Mouse (Mus musculus) thymus, postnatal 0 days (tissue): ENCODE data around the gene Pianp. TPM values are rescaled to one million over a fixed set of nuclear protein-coding genes. Genes with fewer than 3 reads are reported as not detected.

Experiments
- DNase-seq: peaks from one replicate; pipeline ENCODE4 v3.0.0-alpha.2; 2015; ENCODE audit warnings: low spot score
- polyA plus RNA-seq: library from polyadenylated mRNA; unstranded; fragments of >200 nt; fragmentation: Nextera tagmentation; extraction: Ambion mirVana; gene quantifications from 2 replicates; pipeline ENCODE4 v1.2.1, GENCODE M21; 2015

Pianp gene
- polyA plus RNA-seq, 1 experiment from 2014 or later: 0.55 TPM

- no peak for DNase-seq
Observed at GRCm38 (mm10) chr6:125008060-125008459, 11.6 kb downstream of the Pianp start.

DNA sequence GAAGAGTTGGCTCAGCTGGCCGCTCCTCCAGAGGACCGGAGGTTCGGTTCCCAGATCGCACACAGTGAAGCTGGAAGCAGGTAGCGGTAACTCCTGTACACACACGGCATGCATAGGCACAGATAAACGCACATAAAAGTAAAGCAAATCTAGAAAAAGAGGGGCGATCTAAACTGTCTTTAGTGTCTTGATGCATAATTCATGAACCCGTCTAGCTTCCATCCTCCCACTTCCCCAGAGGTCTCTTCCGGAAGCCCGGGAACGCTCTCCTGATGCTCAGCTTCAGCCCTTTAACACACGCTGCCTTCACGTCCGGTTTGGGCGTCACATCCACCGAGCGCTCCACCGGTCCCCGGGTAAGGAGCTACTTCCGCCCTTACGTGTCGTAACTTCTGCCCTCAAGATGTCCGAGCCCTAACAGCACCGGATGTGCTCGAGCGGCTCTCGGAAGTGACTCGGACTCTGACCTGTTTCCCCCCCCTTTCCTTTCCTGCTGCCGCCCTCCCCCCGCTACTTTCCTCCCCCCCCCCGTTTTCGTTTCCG, 12.2 kb downstream of the Pianp start:
- peak; percentile 98 for DNase-seq

DNA sequence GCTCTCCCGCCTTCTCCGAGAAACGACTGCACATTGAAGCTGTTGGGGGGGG, 12.5 kb downstream of the Pianp start, which contains the start of gene Zfp384:
TSS of gene Zfp384 (plus strand) at position 17 of the 52 bp plus-strand sequence.
- no peak for DNase-seq

DNA sequence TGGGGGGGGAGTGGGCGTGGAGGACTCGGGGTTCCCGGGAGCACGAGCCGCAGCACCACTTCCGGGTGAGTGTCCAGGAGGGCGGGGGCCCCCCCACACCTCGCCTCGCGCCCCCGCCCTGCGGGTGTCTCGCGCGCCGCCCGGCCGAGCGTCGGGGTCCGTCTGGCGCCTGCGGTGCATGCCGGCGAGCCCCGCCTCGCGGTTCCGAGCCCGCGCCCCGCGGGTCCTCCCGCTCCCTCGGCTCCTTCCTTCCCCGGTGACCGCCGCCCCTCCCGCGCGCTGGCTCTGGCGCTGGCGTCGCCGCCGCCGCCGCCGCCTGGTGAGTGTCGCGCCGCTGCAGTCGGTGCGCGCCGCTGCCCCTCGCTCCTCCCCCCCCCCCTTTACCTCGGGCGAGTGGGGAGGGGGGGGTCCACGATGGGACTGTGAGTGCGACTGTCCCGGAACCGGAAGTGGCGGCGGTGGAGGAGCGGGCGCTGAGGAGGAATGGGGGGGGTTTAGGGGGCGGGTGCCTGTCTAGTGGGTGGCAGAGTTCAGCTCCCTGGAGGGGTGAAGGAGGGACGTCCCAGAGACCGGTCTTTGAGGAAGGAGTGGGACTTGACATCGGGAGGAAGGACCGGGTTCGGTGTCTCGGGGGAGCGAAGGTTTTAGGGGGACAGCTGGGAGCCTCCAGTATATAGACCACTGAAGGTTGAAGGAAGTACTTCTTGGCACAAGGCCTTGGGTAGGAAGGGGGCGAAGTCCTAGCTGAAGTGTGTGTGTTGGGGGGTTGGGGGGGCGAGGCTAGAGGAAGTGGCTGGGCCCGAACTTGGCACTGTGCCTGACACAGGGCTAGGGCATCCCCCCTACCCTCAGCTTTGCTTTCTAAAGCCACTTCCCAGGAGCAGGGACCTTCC, 12.9 kb downstream of the Pianp start:
- peak; percentile 89 for DNase-seq

DNA sequence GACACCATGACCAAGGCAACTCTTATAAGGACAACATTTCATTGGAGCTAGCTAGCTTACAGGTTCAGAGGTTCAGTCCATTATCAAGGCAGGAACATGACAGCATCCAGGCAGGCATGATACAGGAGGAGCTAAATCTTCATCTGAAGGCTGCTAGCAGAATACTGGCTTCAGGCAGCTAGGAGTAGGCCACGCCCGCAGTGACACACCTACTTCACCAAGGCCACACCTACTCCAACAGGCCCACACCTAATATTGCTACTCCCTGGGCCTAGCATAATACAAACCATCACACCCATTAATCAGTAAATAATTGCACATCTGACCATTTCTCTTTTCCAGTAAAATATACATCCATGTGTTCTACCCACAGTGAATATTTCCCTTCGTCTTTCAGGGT, 21.2 kb downstream of the Pianp start:
- DNase-seq: no peak

DNA sequence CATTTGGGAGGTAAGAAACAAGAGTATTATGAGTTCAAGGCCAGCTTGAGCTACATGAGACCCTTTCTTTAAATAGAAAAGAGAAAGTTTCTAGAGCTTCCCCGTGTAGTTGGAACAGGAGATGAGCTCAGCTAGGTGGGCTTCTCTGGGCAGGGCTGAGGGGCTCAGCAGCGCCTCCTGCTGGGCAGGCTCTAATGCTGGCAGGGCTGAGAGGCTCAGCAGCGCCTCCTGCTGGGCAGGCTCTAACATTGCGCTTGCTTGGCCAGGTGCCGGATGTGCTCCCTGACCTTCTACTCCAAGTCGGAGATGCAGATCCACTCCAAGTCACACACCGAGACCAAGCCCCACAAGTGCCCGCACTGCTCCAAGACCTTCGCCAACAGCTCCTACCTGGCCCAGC, 34.0 kb downstream of the Pianp start:
- peak; percentile 81 for DNase-seq

GRCm38 (mm10) chr6:125031604-125032003, 35.1 kb downstream of the Pianp start:
- DNase-seq: no peak

- no peak for DNase-seq
Observed at GRCm38 (mm10) chr6:125038666-125039065, 42.2 kb downstream of the Pianp start.

- no peak for DNase-seq
Observed at GRCm38 (mm10) chr6:125039131-125039530, 42.6 kb downstream of the Pianp start.

DNA sequence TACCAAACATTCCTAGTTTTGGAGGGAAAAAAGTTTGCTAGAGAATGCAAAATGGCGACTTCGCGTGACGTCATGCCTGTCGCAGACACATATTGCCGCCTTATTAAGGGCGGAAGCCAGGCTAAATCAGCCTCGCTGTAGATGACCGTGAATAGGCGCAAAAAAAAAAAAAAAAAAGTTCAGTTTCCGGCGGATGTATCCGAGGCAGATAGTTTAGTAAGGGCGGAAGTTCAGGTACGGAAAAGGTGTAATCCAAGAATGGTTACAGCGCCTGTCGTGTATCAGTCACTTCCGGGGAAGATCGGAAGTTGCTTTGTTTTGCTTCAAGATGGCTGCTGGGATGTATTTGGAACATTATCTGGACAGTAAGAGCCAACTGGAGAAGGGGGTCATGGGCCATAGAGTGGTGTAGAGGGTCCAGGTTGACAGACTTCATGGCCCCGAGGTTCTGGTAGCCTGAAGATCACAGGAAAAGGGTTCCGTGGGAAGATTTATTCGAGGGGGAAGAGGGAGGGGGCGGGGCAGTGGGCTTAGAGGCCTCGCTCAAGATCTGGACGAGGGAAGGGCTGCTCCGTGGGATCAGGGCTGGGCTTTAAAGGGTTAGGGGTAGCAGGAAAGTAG, 43.1 kb downstream of the Pianp start, which contains the start of gene Ing4:
TSS of gene Ing4 (plus strand) at position 228 of the 621 bp plus-strand sequence.
- DNase-seq: peak; percentile 96

- DNase-seq: no peak
Observed at GRCm38 (mm10) chr6:125040221-125040620, 43.7 kb downstream of the Pianp start.

GRCm38 (mm10) chr6:125041047-125041446, 44.6 kb downstream of the Pianp start:
- DNase-seq: no peak

DNA sequence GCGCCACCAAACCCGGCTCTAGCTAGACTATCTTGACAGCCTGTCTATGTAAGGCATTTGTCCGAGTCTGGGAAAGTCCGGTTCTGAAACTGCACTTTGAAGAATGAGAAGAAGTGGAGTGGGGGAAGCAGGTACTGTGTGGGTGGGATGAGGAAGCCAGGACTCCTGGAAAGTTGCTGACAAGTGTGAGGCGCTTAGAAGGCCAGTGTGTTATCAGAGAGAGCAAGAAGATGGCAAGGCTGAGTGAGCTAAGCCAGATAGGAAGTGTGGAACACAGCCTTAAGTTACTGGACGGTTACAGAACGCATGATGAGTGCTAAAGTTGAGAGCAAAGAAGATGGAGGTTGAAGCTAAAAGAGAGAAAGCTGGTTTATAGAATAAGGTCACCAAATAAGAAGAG, 45.6 kb downstream of the Pianp start:
- DNase-seq: no peak

- peak; percentile 74 for DNase-seq
Observed at GRCm38 (mm10) chr6:125046691-125047090, 50.2 kb downstream of the Pianp start.

DNA sequence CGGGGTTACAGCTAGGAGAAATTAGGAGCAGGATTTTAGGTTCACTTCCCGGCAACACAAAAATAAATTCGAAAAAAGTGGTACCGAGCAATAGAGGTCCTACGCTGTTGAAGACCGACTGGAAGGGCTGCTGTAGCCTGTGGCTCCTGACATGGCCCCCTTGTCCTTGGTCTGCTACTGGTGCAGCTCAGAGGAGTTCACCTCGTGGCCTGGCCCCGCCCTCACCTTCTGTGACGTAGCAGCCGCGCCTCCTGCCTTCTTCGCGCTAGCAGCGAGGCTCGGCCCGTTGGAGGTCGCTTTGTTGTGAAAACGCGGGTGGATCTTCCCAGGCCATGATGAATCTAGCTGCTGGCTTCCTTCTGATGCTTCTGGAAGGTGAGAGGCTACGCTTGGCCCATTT, 53.2 kb downstream of the Pianp start, which contains the start of gene Acrbp:
TSS of gene Acrbp (plus strand) at position 12 of the 400 bp plus-strand sequence.
- DNase-seq: peak; percentile 35

GRCm38 (mm10) chr6:125051237-125051636, 54.7 kb downstream of the Pianp start:
- peak; percentile 20 for DNase-seq

Other genes with a start within 250 kb of the Pianp start
- not detected in 2 replicates for gene Gm45234, start 240.7 kb upstream of the Pianp start, polyA plus RNA-seq
- gene Atn1, start 240.2 kb upstream of the Pianp start, polyA plus RNA-seq: 4.5 and 4.7 TPM in 2 replicates
- 3.8 TPM in 2 replicates for gene Eno2, start 227.0 kb upstream of the Pianp start, polyA plus RNA-seq
- 2.4 and 3.2 TPM in 2 replicates for gene Lrrc23, start 217.0 kb upstream of the Pianp start, polyA plus RNA-seq
- gene Spsb2, start 188.0 kb upstream of the Pianp start, polyA plus RNA-seq: 8.9 and 9.4 TPM in 2 replicates
- 231 and 275 TPM in 2 replicates for gene Tpi1, start 182.4 kb upstream of the Pianp start, polyA plus RNA-seq
- gene Usp5, start 167.2 kb upstream of the Pianp start, polyA plus RNA-seq: 93.0 and 93.4 TPM in 2 replicates
- gene Cdca3, start 167.1 kb upstream of the Pianp start, polyA plus RNA-seq: 240 and 258 TPM in 2 replicates
- 2.3 and 2.4 TPM in 2 replicates for gene Gnb3, start 156.4 kb upstream of the Pianp start, polyA plus RNA-seq
- gene P3h3, start 138.9 kb upstream of the Pianp start, polyA plus RNA-seq: 1.9 TPM in 2 replicates
- gene Gpr162, start 132.7 kb upstream of the Pianp start, polyA plus RNA-seq: 15.2 and 21.8 TPM in 2 replicates
- 102 TPM in 2 replicates for gene Cd4, start 108.5 kb upstream of the Pianp start, polyA plus RNA-seq
- gene Lag3, start 85.0 kb upstream of the Pianp start, polyA plus RNA-seq: 5.5 and 6.1 TPM in 2 replicates
- 204 and 256 TPM in 2 replicates for gene Ptms, start 76.6 kb upstream of the Pianp start, polyA plus RNA-seq
- gene Mlf2, start 65.3 kb upstream of the Pianp start, polyA plus RNA-seq: 267 and 277 TPM in 2 replicates
- 86.0 and 95.5 TPM in 2 replicates for gene Cops7a, start 31.2 kb upstream of the Pianp start, polyA plus RNA-seq
- 8.8 and 9.5 TPM in 2 replicates for gene Zfp384, start 12.5 kb downstream of the Pianp start, polyA plus RNA-seq
- 113 and 118 TPM in 2 replicates for gene Ing4, start 43.1 kb downstream of the Pianp start, polyA plus RNA-seq
- gene Acrbp, start 53.0 kb downstream of the Pianp start, polyA plus RNA-seq: 9.2 and 10.2 TPM in 2 replicates
- 3.5 and 4.2 TPM in 2 replicates for gene Lpar5, start 71.2 kb downstream of the Pianp start, polyA plus RNA-seq
- 70.0 and 84.9 TPM in 2 replicates for gene Chd4, start 99.3 kb downstream of the Pianp start, polyA plus RNA-seq
- gene Nop2, start 135.2 kb downstream of the Pianp start, polyA plus RNA-seq: 53.9 and 60.7 TPM in 2 replicates
- gene Iffo1, start 148.5 kb downstream of the Pianp start, polyA plus RNA-seq: 13.8 and 19.0 TPM in 2 replicates
- 1,452 and 1,606 TPM in 2 replicates for gene Gapdh, start 169.8 kb downstream of the Pianp start, polyA plus RNA-seq
- 130 and 153 TPM in 2 replicates for gene Ncapd2, start 195.0 kb downstream of the Pianp start, polyA plus RNA-seq
- 281 and 294 TPM in 2 replicates for gene Mrpl51, start 195.1 kb downstream of the Pianp start, polyA plus RNA-seq
- 61.0 and 75.3 TPM in 2 replicates for gene Vamp1, start 218.9 kb downstream of the Pianp start, polyA plus RNA-seq
- 42.5 and 53.1 TPM in 2 replicates for gene Tapbpl, start 235.2 kb downstream of the Pianp start, polyA plus RNA-seq
- 175 and 252 TPM in 2 replicates for gene Cd27, start 240.3 kb downstream of the Pianp start, polyA plus RNA-seq